Mouse (Mus musculus) stomach, postnatal 0 days (tissue): ENCODE results near the gene Pdhb.

Source experiments
- CTCF ChIP-seq: IDR thresholded peaks from 2 replicates; pipeline ENCODE4 v1.5.1; 2016; ENCODE audit warnings: antibody characterized with exemption, low read depth, mild to moderate bottlenecking, moderate library complexity
- EP300 ChIP-seq: optimal IDR thresholded peaks from 2 replicates; pipeline ENCODE3; 2016; ENCODE audit warnings: antibody characterized with exemption

DNA sequence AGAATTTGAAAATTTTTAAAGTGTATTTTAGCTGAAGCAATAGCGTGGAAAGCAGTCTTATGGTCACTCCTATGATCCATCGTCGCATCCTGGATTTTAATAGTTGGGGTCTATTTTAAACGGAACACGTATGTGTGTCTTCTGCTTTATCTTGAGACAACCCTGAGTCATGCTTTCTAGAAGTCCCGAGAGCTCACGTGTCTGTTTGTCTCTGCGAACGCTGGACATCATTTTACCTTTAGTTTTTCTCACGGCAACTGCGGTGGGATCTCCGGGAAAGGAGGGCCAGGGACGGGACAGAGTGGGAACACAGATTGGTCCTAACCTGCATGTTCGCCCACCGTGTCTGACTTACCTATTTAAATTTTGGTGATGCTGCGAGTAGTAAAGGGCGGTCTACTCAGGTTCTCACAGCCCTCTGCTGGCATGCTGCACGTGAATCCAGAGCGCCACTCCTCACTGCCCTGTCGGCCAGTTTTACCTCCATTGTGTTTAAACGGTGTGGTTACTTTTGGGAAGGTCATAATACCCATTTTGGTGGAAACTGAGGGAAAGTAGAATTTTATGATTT lies 42.5 kb upstream of the Pdhb start:
- TF ChIP-seq CTCF (peak; percentile 19; the same call in 1 of the 2 replicates), EP300 (no peak)
